Mouse (Mus musculus) myocyte (in vitro differentiated cells): ENCODE measurements around the gene Nek2. TPM values are rescaled to one million over a fixed set of nuclear protein-coding genes. Genes with fewer than 3 reads are reported as not detected.

Experiments
- H3K27me3 ChIP-seq: one replicate; pipeline ENCODE4 v1.6.1; 2011; ENCODE audit not compliant: control insufficient read depth, insufficient read depth, insufficient read length
- H3K36me3 ChIP-seq: one replicate; pipeline ENCODE4 v1.6.1; 2011; ENCODE audit not compliant: control insufficient read depth, insufficient read depth
- H3K4me2 ChIP-seq: one replicate; pipeline ENCODE4 v1.6.1; 2011; ENCODE audit warnings: low read depth, control low read depth
- H3K4me3 ChIP-seq: one replicate; pipeline ENCODE4 v1.5.1; 2011; ENCODE audit warnings: mild to moderate bottlenecking, control low read depth, moderate library complexity
- H3K79me2 ChIP-seq: one replicate; pipeline ENCODE4 v1.6.1; 2011; ENCODE audit not compliant: control insufficient read depth, insufficient read depth
- H3ac ChIP-seq: one replicate; pipeline ENCODE4 v1.6.1; 2011; ENCODE audit not compliant: control insufficient read depth, insufficient read length
- CEBPB ChIP-seq: IDR thresholded peaks from 2 replicates; pipeline ENCODE4 v1.6.1; 2011; ENCODE audit warnings: mild to moderate bottlenecking, moderate library complexity; ENCODE audit not compliant: poor library complexity, insufficient read depth, severe bottlenecking
- E2F4 ChIP-seq: IDR thresholded peaks from one replicate; pipeline ENCODE4 v1.6.1; 2011; ENCODE audit warnings: mild to moderate bottlenecking, control low read depth, moderate library complexity; ENCODE audit not compliant: insufficient read depth
- MAX ChIP-seq: IDR thresholded peaks from one replicate; pipeline ENCODE4 v1.6.1; 2011; ENCODE audit warnings: low read depth, mild to moderate bottlenecking, control low read depth
- MYOD1 ChIP-seq, 3 experiments: IDR thresholded peaks; one replicate each; pipeline ENCODE4 v1.6.1; 2011; ENCODE audit warnings: control low read depth in 2 of 3, low read depth in 2 of 3, mild to moderate bottlenecking in 2 of 3, moderate library complexity in 1 of 3; ENCODE audit not compliant: insufficient read length in 2 of 3, control insufficient read depth in 1 of 3
- MYOG ChIP-seq, 3 experiments: IDR thresholded peaks; one replicate each; pipeline ENCODE4 v1.6.1; 2011; ENCODE audit warnings: control low read depth in 2 of 3, low read depth in 2 of 3, mild to moderate bottlenecking in 2 of 3; ENCODE audit not compliant: insufficient read length in 2 of 3, control insufficient read depth in 1 of 3, insufficient read depth in 1 of 3
- POLR2A ChIP-seq: IDR thresholded peaks from one replicate; pipeline ENCODE4 v1.6.1; 2011; ENCODE audit warnings: low read depth, mild to moderate bottlenecking, control low read depth, moderate library complexity; ENCODE audit not compliant: insufficient read length
- POLR2AphosphoS2 ChIP-seq: IDR thresholded peaks from one replicate; pipeline ENCODE4 v1.6.1; 2011; ENCODE audit warnings: low read depth, control low read depth; ENCODE audit not compliant: insufficient read length
- REST ChIP-seq: IDR thresholded peaks from one replicate; pipeline ENCODE4 v1.6.1; 2011; ENCODE audit warnings: mild to moderate bottlenecking, control low read depth, moderate library complexity; ENCODE audit not compliant: insufficient read depth, insufficient read length
- SRF ChIP-seq: IDR thresholded peaks from one replicate; pipeline ENCODE4 v1.6.1; 2011; ENCODE audit warnings: low read depth; ENCODE audit not compliant: control insufficient read depth, insufficient read length
- TCF12 ChIP-seq: IDR thresholded peaks from one replicate; pipeline ENCODE4 v1.6.1; 2011; ENCODE audit warnings: mild to moderate bottlenecking, control low read depth; ENCODE audit not compliant: poor library complexity, insufficient read depth, severe bottlenecking
- TCF3 ChIP-seq: IDR thresholded peaks from one replicate; pipeline ENCODE4 v1.6.1; 2011; ENCODE audit warnings: low read depth, control low read depth; ENCODE audit not compliant: insufficient read length
- USF1 ChIP-seq: IDR thresholded peaks from one replicate; pipeline ENCODE4 v1.6.1; 2011; ENCODE audit warnings: low read depth, mild to moderate bottlenecking, control low read depth, moderate library complexity
- polyA plus RNA-seq: library from polyadenylated mRNA; unstranded; fragments of >200 nt; fragmentation: generic; extraction: Trizol; gene quantifications from one replicate; pipeline ENCODE4 v1.2.1, GENCODE M21; 2012; ENCODE audit warnings: missing spikeins

Gene Nek2
- polyA plus RNA-seq, result 21.2 TPM

DNA sequence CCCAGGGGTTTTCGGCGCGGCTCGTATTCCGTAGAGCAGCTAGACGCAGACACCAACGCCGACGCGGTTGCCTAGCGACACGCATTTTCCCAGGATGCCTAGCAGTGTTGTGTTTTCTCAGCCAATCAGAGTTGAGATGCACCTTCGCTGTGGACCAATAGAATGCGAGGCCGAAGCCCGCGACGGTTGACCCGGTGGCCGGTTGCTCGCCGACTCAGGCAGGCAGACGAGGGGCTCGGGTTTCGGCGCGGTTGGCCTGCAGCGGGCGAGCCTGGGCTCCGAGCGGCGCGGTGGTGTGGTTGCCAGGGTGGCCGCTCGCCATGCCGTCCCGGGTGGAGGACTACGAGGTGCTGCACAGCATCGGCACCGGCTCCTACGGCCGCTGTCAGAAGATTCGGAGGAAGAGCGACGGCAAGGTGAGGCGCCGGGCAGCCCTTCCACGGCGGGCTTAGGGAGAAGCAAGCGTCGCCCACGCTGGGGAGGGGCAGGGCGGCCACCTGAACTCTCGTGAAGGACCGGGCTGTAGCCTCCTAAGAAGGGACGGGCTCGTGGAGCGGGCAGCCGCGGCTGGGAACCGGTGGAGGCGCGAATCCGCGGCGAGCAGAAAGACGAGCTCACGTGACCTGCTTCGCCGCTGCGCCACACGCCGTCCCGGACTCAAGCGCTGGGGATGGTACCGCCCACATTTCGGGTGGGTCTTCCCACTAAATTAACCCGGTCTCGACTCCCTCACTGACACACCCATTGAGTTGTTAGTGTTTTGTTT is at the start of gene Nek2:
Gene Nek2, plus strand, starts transcription at position 119 of the 766 bp plus-strand sequence.
- Histone ChIP-seq H3K27me3 (no peaks in the 10 kb centered on the region), H3ac (peak within 1 kb of the TSS; percentile 37), H3K79me2 (peaks cover 18% of the 10 kb centered on the region), H3K4me2 (peak within 1 kb of the TSS; percentile 94), H3K36me3 (no peaks in the 10 kb centered on the region), H3K4me3 (peak within 1 kb of the TSS; percentile 43)
- peak; percentile 68 for TF ChIP-seq USF1
- peak; percentile 38 for TF ChIP-seq POLR2AphosphoS2
- no peak for TF ChIP-seq SRF
- TF ChIP-seq E2F4, result peak; percentile 92
- peak; percentile 71 for TF ChIP-seq POLR2A
- TF ChIP-seq MAX, result peak; percentile 50
- TF ChIP-seq MYOG (IDR thresholded peaks at IDR 0.05; ENCODE audit: control insufficient read depth in 1 of 3, insufficient read depth in 1 of 3, insufficient read length in 2 of 3, low read depth in 2 of 3), result no peak
- TF ChIP-seq REST, result no peak

DNA sequence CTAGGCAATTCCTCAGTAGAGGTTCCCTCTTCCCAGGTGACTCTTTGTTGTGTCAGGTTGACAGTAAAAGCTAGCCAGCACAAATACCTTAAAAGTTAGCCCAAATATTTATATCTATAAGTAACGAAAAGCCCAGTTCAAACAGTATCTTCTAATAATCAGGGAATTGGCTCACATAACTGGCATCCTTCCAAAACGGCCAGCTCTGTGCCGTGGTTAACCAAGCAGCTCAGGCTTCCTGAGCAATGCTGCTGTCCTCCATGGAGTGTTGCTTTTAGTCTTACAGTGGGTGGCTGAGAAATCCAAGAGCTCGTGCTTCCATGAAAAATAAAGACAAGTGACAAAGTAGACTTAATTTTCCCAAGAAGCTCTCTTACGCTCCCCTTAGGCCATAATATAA is 47.1 kb upstream of the Nek2 start:
- no peaks in the 10 kb centered on the region for H3K27me3 ChIP-seq
- TF ChIP-seq TCF3 (no peak), TCF12 (no peak), CEBPB (no peak), MYOD1 (IDR thresholded peaks at IDR 0.05; ENCODE audit: control insufficient read depth in 1 of 3, insufficient read length in 2 of 3, low read depth in 2 of 3) (no peak), SRF (no peak), REST (no peak)
- no peak overlapping the region for H3K4me3 ChIP-seq
- H3K36me3 ChIP-seq, result peaks cover 36% of the 10 kb centered on the region
- H3K4me2 ChIP-seq, result no peak overlapping the region
- H3ac ChIP-seq, result no peak overlapping the region
- no peaks in the 10 kb centered on the region for H3K79me2 ChIP-seq

DNA sequence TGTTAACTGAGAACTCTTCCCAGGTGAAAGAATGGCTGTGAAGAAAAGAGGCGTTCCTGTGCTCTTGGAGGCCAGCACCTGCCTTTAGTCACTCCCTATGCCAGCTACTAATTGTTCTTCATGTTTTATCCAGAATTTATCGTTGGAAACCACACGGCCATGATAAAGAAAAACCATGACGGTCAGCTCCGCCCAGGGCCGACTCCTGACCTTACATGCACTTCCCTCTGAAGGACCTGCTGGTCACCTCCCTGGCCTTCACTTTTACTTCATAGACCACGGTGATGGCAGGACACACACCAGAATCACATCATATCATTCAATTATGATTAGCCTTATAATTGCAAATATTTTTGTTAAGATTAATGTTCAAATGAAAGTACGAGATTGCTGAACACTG is 46.1 kb upstream of the Nek2 start:
- Histone ChIP-seq H3K4me3 (no peak overlapping the region), H3K79me2 (no peaks in the 10 kb centered on the region), H3K27me3 (no peaks in the 10 kb centered on the region), H3K4me2 (no peak overlapping the region), H3ac (no peak overlapping the region), H3K36me3 (peaks cover 46% of the 10 kb centered on the region)
- TF ChIP-seq TCF12, result no peak
- TF ChIP-seq CEBPB, result no peak

DNA sequence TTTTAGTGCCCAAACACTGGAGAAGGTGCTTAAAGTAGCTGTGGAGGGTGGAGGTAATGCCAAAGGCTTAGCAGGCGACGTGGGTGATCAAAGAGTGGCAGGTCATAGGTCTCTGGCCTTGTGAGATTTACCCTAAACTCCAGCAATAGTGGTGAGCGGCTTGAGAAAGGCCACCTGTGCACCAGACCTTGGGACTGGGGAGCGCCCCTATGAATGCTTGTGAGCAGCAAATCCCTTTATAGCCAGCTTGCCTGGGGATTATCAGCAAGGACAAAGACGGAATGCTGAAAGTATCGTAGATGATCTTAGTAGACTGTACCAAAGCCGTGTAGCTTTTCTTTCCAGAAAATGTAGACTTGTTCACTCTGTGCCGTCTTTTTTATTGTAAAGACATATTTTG is 43.7 kb upstream of the Nek2 start:
- H3K27me3 ChIP-seq, result no peaks in the 10 kb centered on the region
- no peak for TF ChIP-seq TCF3
- TF ChIP-seq MAX, result no peak
- no peak for TF ChIP-seq MYOG (IDR thresholded peaks at IDR 0.05; ENCODE audit: control insufficient read depth in 1 of 3, insufficient read depth in 1 of 3, insufficient read length in 2 of 3, low read depth in 2 of 3)
- H3K4me3 ChIP-seq, result no peak overlapping the region
- no peaks in the 10 kb centered on the region for H3K79me2 ChIP-seq
- no peak overlapping the region for H3ac ChIP-seq
- no peak overlapping the region for H3K4me2 ChIP-seq
- peaks cover 58% of the 10 kb centered on the region for H3K36me3 ChIP-seq

DNA sequence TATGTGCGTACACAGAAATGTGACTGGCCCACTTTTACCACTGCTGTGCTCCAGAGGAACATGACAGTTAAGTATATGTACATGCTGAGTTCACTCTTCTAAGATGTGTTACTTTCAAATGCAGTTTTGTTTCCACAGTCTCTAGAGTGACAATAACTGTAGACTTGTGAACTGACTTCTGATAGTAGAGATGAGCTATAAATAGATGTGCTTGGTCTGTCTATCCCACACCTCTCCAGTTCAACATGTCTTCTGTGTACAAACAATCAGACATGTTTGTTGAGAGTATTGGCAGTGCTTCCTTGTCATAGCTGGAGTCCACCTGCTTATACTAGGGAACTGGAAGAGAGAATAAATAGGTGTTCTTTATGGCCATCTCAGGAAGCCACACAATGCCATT is 40.8 kb upstream of the Nek2 start:
- TF ChIP-seq REST, result no peak
- TF ChIP-seq POLR2A, result no peak
- no peak for TF ChIP-seq USF1
- TF ChIP-seq TCF3, result no peak
- TF ChIP-seq CEBPB, result no peak
- no peak for TF ChIP-seq E2F4
- TF ChIP-seq POLR2AphosphoS2, result no peak
- TF ChIP-seq MAX, result no peak
- no peak for TF ChIP-seq SRF
- TF ChIP-seq MYOG (IDR thresholded peaks at IDR 0.05; ENCODE audit: control insufficient read depth in 1 of 3, insufficient read depth in 1 of 3, insufficient read length in 2 of 3, low read depth in 2 of 3), result no peak
- TF ChIP-seq TCF12, result no peak
- TF ChIP-seq MYOD1 (IDR thresholded peaks at IDR 0.05; ENCODE audit: control insufficient read depth in 1 of 3, insufficient read length in 2 of 3, low read depth in 2 of 3), result no peak
- Histone ChIP-seq H3K27me3 (no peaks in the 10 kb centered on the region), H3K79me2 (no peaks in the 10 kb centered on the region), H3K4me3 (no peak overlapping the region), H3ac (no peak overlapping the region), H3K4me2 (no peak overlapping the region), H3K36me3 (peaks cover 49% of the 10 kb centered on the region)

DNA sequence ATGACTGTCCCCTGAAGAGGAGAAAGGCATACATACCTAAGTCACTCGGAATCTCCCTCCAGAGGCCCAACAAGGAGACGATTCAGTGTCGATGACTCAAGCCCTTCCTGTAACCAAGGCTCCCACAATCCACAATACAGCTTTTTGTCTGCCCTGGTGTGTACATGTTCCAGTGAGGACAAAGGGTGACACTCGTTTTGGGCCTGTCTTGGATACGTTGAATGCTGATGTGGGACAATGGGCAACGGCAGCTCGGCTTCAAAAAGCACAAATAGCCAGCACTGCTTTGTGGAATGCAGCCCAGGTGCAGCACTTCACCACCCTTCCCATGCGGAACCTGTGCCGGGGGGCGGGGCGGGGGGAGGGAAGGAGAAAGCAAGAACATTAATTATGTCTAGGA is 36.1 kb upstream of the Nek2 start:
- Histone ChIP-seq H3K4me2 (no peak overlapping the region), H3ac (no peak overlapping the region), H3K36me3 (peaks cover 12% of the 10 kb centered on the region), H3K4me3 (no peak overlapping the region), H3K27me3 (no peaks in the 10 kb centered on the region), H3K79me2 (no peaks in the 10 kb centered on the region)
- TF ChIP-seq POLR2A (no peak), TCF3 (no peak), POLR2AphosphoS2 (peak; percentile 30)
